Mouse (Mus musculus) megakaryocyte, embryonic 14.5 days (primary cell): Measurements from ENCODE around the gene Zfr2.

Source experiments
- FLI1 ChIP-seq: IDR thresholded peaks from 2 replicates; pipeline ENCODE4 v1.6.1; 2012; ENCODE audit warnings: low read length, inconsistent platforms, mixed read lengths
- GATA1 ChIP-seq: IDR thresholded peaks from 3 replicates; pipeline ENCODE4 v1.6.1; 2012; ENCODE audit warnings: mixed read lengths, low read length, inconsistent platforms, borderline replicate concordance

DNA sequence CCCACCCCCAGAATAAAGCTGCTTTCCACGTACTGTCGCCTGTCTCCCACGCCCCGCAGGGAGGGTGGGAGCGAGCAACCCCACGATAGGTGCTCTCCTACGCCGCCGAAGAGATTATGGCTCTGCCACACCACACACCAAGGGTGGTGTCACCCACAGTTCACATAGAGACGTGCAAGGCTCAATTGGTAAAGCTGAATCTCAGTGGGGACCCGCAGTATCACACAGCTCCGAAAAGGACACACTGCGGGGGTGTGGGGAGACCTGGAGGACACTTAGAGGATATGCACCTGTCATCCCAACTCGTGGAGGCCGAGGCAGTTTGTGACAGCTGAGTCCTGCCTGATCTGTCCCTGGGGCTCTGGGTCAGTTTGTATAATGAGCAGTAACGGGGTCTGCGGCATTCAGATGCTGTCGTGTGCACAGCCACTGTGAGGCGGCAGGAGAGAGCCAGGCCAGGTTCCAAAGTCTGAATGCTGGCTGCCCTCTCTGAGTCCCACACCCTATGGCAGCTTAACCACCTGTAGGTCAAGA lies 39.9 kb upstream of the Zfr2 start:
- TF ChIP-seq GATA1 (no peak), FLI1 (no peak)
